Mouse (Mus musculus) myocyte (in vitro differentiated cells): ENCODE data around the gene Psrc1. TPM values are rescaled to one million over a fixed set of nuclear protein-coding genes. Genes with fewer than 3 reads are reported as not detected.

Experiments used
- H3K27me3 ChIP-seq: one replicate; pipeline ENCODE4 v1.6.1; 2011; ENCODE audit not compliant: control insufficient read depth, insufficient read depth, insufficient read length
- H3K36me3 ChIP-seq: one replicate; pipeline ENCODE4 v1.6.1; 2011; ENCODE audit not compliant: control insufficient read depth, insufficient read depth
- H3K4me2 ChIP-seq: one replicate; pipeline ENCODE4 v1.6.1; 2011; ENCODE audit warnings: low read depth, control low read depth
- H3K4me3 ChIP-seq: one replicate; pipeline ENCODE4 v1.5.1; 2011; ENCODE audit warnings: mild to moderate bottlenecking, control low read depth, moderate library complexity
- H3K79me2 ChIP-seq: one replicate; pipeline ENCODE4 v1.6.1; 2011; ENCODE audit not compliant: control insufficient read depth, insufficient read depth
- H3ac ChIP-seq: one replicate; pipeline ENCODE4 v1.6.1; 2011; ENCODE audit not compliant: control insufficient read depth, insufficient read length
- CEBPB ChIP-seq: IDR thresholded peaks from 2 replicates; pipeline ENCODE4 v1.6.1; 2011; ENCODE audit warnings: mild to moderate bottlenecking, moderate library complexity; ENCODE audit not compliant: poor library complexity, insufficient read depth, severe bottlenecking
- MAX ChIP-seq: IDR thresholded peaks from one replicate; pipeline ENCODE4 v1.6.1; 2011; ENCODE audit warnings: low read depth, mild to moderate bottlenecking, control low read depth
- MYOD1 ChIP-seq, 3 experiments: IDR thresholded peaks; one replicate each; pipeline ENCODE4 v1.6.1; 2011; ENCODE audit warnings: control low read depth in 2 of 3, low read depth in 2 of 3, mild to moderate bottlenecking in 2 of 3, moderate library complexity in 1 of 3; ENCODE audit not compliant: insufficient read length in 2 of 3, control insufficient read depth in 1 of 3
- MYOG ChIP-seq, 3 experiments: IDR thresholded peaks; one replicate each; pipeline ENCODE4 v1.6.1; 2011; ENCODE audit warnings: control low read depth in 2 of 3, low read depth in 2 of 3, mild to moderate bottlenecking in 2 of 3; ENCODE audit not compliant: insufficient read length in 2 of 3, control insufficient read depth in 1 of 3, insufficient read depth in 1 of 3
- POLR2A ChIP-seq: IDR thresholded peaks from one replicate; pipeline ENCODE4 v1.6.1; 2011; ENCODE audit warnings: low read depth, mild to moderate bottlenecking, control low read depth, moderate library complexity; ENCODE audit not compliant: insufficient read length
- POLR2AphosphoS2 ChIP-seq: IDR thresholded peaks from one replicate; pipeline ENCODE4 v1.6.1; 2011; ENCODE audit warnings: low read depth, control low read depth; ENCODE audit not compliant: insufficient read length
- REST ChIP-seq: IDR thresholded peaks from one replicate; pipeline ENCODE4 v1.6.1; 2011; ENCODE audit warnings: mild to moderate bottlenecking, control low read depth, moderate library complexity; ENCODE audit not compliant: insufficient read depth, insufficient read length
- SRF ChIP-seq: IDR thresholded peaks from one replicate; pipeline ENCODE4 v1.6.1; 2011; ENCODE audit warnings: low read depth; ENCODE audit not compliant: control insufficient read depth, insufficient read length
- TCF12 ChIP-seq: IDR thresholded peaks from one replicate; pipeline ENCODE4 v1.6.1; 2011; ENCODE audit warnings: mild to moderate bottlenecking, control low read depth; ENCODE audit not compliant: poor library complexity, insufficient read depth, severe bottlenecking
- TCF3 ChIP-seq: IDR thresholded peaks from one replicate; pipeline ENCODE4 v1.6.1; 2011; ENCODE audit warnings: low read depth, control low read depth; ENCODE audit not compliant: insufficient read length
- USF1 ChIP-seq: IDR thresholded peaks from one replicate; pipeline ENCODE4 v1.6.1; 2011; ENCODE audit warnings: low read depth, mild to moderate bottlenecking, control low read depth, moderate library complexity
- polyA plus RNA-seq: library from polyadenylated mRNA; unstranded; fragments of >200 nt; fragmentation: generic; extraction: Trizol; gene quantifications from one replicate; pipeline ENCODE4 v1.2.1, GENCODE M21; 2012; ENCODE audit warnings: missing spikeins

The Psrc1 gene
- polyA plus RNA-seq, 1 experiment: 16.5 TPM

- H3K27me3 ChIP-seq: no peaks in the 10 kb centered on the region
- no peak overlapping the region for H3ac ChIP-seq
- no peaks in the 10 kb centered on the region for H3K36me3 ChIP-seq
- H3K79me2 ChIP-seq: no peaks in the 10 kb centered on the region
- no peak for TF ChIP-seq USF1
- peak overlapping the region; percentile 45 for H3K4me3 ChIP-seq
- H3K4me2 ChIP-seq: peak overlapping the region; percentile 68
These were observed 786 bp downstream of the Psrc1 start for GRCm38 (mm10) chr3:108384425-108384824.

- H3K79me2 ChIP-seq: no peaks in the 10 kb centered on the region
- no peaks in the 10 kb centered on the region for H3K27me3 ChIP-seq
- H3K36me3 ChIP-seq: no peaks in the 10 kb centered on the region
- no peak overlapping the region for H3K4me3 ChIP-seq
- no peak overlapping the region for H3K4me2 ChIP-seq
- TF ChIP-seq CEBPB: no peak
- no peak for TF ChIP-seq POLR2AphosphoS2
- TF ChIP-seq USF1: no peak
- H3ac ChIP-seq: no peak overlapping the region
These were observed 2.5 kb downstream of the Psrc1 start for GRCm38 (mm10) chr3:108386186-108386585.

- H3K36me3 ChIP-seq: no peaks in the 10 kb centered on the region
- H3K79me2 ChIP-seq: no peaks in the 10 kb centered on the region
- TF ChIP-seq USF1 (no peak), MYOD1 (IDR thresholded peaks at IDR 0.05; ENCODE audit: control insufficient read depth in 1 of 3, insufficient read length in 2 of 3, low read depth in 2 of 3) (no peak), POLR2AphosphoS2 (peak; percentile 33), MAX (no peak), CEBPB (no peak), SRF (no peak), TCF3 (no peak), TCF12 (no peak), POLR2A (peak; percentile 31), REST (no peak)
- H3K27me3 ChIP-seq: peaks cover 28% of the 10 kb centered on the region
- no peak overlapping the region for H3ac ChIP-seq
- H3K4me3 ChIP-seq: no peak overlapping the region
- peak overlapping the region; percentile 36 for H3K4me2 ChIP-seq
These were observed 5.5 kb downstream of the Psrc1 start for GRCm38 (mm10) chr3:108389111-108389545.

GRCm38 (mm10) chr3:108392299-108392698 is 8.7 kb downstream of the Psrc1 start:
- no peak overlapping the region for H3K4me2 ChIP-seq
- no peaks in the 10 kb centered on the region for H3K79me2 ChIP-seq
- H3K27me3 ChIP-seq: peaks cover 58% of the 10 kb centered on the region
- no peak overlapping the region for H3ac ChIP-seq
- no peak overlapping the region for H3K4me3 ChIP-seq
- H3K36me3 ChIP-seq: no peaks in the 10 kb centered on the region
- TF ChIP-seq MAX (no peak), USF1 (no peak), REST (no peak), TCF3 (no peak), MYOG (IDR thresholded peaks at IDR 0.05; ENCODE audit: control insufficient read depth in 1 of 3, insufficient read depth in 1 of 3, insufficient read length in 2 of 3, low read depth in 2 of 3) (no peak), MYOD1 (IDR thresholded peaks at IDR 0.05; ENCODE audit: control insufficient read depth in 1 of 3, insufficient read length in 2 of 3, low read depth in 2 of 3) (no peak)

- no peak for TF ChIP-seq MYOD1 (IDR thresholded peaks at IDR 0.05; ENCODE audit: control insufficient read depth in 1 of 3, insufficient read length in 2 of 3, low read depth in 2 of 3)
- TF ChIP-seq CEBPB: no peak
- TF ChIP-seq SRF: no peak
- TF ChIP-seq MAX: no peak
- TF ChIP-seq USF1: no peak
- H3K27me3 ChIP-seq: peaks cover 63% of the 10 kb centered on the region
- H3K36me3 ChIP-seq: no peaks in the 10 kb centered on the region
- no peak overlapping the region for H3K4me2 ChIP-seq
- H3ac ChIP-seq: no peak overlapping the region
- H3K4me3 ChIP-seq: no peak overlapping the region
- H3K79me2 ChIP-seq: no peaks in the 10 kb centered on the region
These were observed 9.2 kb downstream of the Psrc1 start for GRCm38 (mm10) chr3:108392793-108393192.

- no peaks in the 10 kb centered on the region for H3K36me3 ChIP-seq
- H3K79me2 ChIP-seq: no peaks in the 10 kb centered on the region
- no peak overlapping the region for H3K4me2 ChIP-seq
- no peak overlapping the region for H3K4me3 ChIP-seq
- TF ChIP-seq MYOD1 (IDR thresholded peaks at IDR 0.05; ENCODE audit: control insufficient read depth in 1 of 3, insufficient read length in 2 of 3, low read depth in 2 of 3) (no peak), CEBPB (no peak)
- peaks cover 96% of the 10 kb centered on the region for H3K27me3 ChIP-seq
- no peak overlapping the region for H3ac ChIP-seq
These were observed 14.6 kb downstream of the Psrc1 start for GRCm38 (mm10) chr3:108398281-108398680.
